Mouse (Mus musculus) liver (tissue): ENCODE data around the gene Mybpc1.
"Not testable (repeated sequence)": the region's sequence is repeated elsewhere in the genome, so short reads cannot be mapped to it uniquely, and the experiment has no call there.

Experiments used
- DNase-seq: peaks from one replicate; pipeline ENCODE4 v3.0.0-alpha.2; 2020; ENCODE audit warnings: mixed read lengths

Gene Mybpc1

GRCm38 (mm10) chr10:88547635-88548034, 57.3 kb downstream of the Mybpc1 start:
- DNase-seq = no peak

- no peak for DNase-seq
Measured at GRCm38 (mm10) chr10:88530631-88531030, 74.3 kb downstream of the Mybpc1 start.

- DNase-seq = no peak
Measured at GRCm38 (mm10) chr10:88524016-88524415, 80.9 kb downstream of the Mybpc1 start.

DNA sequence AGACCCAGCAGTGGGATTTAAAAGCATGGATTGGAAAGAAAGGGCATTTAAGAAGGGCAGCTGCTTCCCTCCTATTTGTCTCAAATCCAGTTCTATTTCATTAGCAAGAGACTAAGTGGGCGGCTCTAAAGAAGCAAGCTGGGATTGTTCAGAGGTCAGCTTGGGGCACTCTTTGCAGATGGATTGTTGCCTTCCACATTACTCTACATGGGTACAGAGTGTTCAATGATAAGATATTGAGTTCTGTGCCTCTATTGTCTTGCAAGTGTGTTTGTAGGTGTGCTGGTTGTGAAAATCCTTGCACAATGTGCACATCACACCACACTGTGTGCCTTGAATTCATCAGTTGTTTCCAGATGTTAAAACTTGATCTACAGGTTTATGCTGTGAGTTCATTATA, 81.7 kb downstream of the Mybpc1 start:
- DNase-seq = no peak

- DNase-seq = no peak
Measured at GRCm38 (mm10) chr10:88522795-88523194, 82.2 kb downstream of the Mybpc1 start.

DNA sequence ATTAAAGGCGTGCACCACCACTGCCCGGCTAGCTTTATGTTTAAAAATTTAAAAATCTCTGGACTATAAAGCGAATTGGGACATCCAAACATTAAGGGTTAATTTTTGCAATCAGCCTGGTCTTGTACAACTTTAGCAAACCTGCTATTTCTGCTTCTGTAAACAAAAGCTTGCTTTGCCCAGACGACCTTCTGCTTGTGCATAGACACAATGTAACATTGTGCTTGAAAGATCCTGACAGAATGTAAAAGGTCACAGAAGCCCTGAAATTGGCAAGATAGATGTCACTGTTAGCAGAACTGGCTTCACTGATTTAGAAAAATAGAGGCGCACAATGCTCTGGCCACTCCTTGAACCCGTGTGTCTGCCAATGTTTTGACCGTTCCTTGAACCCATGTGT, 89.9 kb downstream of the Mybpc1 start:
- DNase-seq = not testable (repeated sequence)

- DNase-seq = peak; percentile 50
Measured at GRCm38 (mm10) chr10:88514495-88514894, 90.5 kb downstream of the Mybpc1 start.

DNA sequence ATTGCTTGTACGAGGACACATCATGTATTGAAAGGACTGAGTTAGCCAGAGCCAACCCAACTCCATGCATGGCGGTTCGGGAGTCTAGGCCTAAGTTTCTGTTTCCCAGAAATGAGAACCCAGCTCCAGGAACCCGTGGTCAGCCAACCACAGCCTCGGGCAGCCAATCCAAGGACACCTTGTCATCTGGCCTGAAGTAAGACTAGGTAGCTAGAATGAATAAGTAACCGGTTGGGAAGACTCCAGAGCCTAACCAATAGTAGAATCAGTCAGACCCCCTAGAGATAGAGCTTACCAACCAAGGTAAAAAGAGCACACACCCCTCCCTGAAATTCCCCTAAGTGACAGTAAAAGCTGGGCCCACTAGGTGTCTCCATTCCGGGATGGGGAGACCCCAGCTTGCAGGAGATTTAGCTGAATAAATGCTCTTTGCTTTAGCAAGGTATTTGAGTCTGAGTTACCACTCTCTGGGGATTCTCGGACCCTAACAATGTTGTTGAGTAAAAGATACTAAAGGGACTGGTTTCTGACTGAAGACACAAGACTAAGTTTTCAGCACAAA, 91.3 kb downstream of the Mybpc1 start:
- no peak for DNase-seq

- DNase-seq = no peak
Measured at GRCm38 (mm10) chr10:88511355-88511754, 93.6 kb downstream of the Mybpc1 start.

GRCm38 (mm10) chr10:88510503-88511271, 94.3 kb downstream of the Mybpc1 start:
- no peak for DNase-seq

GRCm38 (mm10) chr10:88507691-88508143, 97.2 kb downstream of the Mybpc1 start:
- no peak for DNase-seq

DNA sequence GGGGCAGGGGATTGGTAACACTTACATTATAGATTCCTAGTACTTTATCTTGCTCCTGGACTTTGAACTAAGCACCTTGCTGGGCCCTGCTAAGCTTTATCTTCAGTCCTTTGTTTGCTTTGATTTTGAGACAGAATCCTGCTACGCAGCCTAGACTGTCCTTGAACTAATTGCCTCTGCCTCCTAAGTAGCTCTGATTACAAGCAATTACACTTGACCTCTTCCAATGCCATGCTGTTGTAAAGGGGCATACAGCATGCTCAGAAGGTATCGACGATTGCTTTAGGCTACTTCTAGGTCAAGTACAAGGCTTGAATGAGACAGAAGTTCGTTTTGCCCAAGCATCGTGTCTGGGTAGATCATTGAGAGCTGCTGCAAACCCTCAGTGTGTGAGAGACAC, 99.7 kb downstream of the Mybpc1 start:
- DNase-seq = no peak

GRCm38 (mm10) chr10:88504481-88504880, 100.5 kb downstream of the Mybpc1 start:
- DNase-seq = no peak

DNA sequence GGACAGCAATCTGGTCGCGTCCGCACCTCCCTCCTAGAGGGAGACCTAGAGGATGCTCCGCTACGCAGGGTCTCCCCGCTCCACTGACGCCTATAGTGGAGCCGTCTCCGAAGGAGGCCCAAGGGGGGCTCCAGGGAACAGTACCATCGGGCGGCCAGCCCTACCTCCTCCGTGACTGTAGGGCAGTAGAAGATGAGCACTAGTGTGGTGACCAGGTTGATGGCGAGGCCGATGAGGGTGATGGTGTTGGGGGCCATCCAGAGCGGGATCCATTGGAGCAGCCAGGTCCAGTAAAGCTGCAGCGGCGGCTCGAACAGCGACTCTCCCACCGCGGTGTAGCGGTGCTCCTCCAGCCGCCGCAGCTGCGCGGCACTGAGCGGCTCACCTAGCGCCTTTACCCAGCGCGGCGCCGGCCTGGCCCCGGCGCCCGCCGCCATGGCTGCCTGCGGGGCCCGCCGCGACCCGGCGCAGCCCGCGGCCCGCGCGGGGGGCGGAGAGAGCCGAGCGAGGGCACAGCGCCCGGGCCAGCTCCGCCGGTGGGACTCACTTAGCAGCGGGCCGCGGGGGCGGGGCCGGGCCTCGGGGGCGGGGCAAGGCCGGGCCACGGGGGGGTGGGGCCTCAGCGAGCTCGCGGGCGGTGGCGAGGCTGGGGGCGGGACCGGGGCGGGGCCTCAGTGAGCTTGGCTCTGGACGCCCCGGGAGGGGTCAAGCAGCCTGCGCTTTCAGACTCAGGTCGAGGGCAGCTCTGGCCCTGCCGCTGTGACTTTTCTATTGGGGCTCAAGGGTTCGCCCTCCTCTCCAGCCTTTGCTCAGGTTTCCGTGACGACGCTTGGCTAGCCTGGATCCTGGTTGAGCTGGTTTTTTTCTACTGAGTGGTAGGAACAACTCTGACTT, 101.3 kb downstream of the Mybpc1 start, which contains the start of gene Chpt1:
Chpt1 (minus strand) TSS at position 653 of the 894 bp plus-strand sequence.
- peak; percentile 94 for DNase-seq

DNA sequence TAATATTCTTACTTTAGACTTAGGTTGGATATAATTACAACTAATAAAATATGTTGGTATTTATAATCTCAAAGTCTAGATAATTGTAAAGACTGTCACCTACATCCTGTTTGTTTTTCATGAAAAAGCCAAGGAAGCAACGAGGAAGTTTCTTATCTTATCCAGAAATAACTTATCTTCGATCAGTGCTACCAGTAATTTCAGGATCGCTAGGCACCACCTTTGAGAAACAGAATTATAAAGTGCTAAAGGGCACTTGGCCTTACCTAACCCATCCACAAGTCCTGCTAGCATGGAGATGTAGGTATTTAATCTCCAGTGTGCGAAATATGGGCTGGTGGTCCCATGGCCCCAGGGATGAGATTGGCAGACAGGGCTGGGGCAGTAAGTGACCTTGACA, 102.0 kb downstream of the Mybpc1 start:
- no peak for DNase-seq

GRCm38 (mm10) chr10:88501886-88502765, 102.8 kb downstream of the Mybpc1 start:
- no peak for DNase-seq

DNA sequence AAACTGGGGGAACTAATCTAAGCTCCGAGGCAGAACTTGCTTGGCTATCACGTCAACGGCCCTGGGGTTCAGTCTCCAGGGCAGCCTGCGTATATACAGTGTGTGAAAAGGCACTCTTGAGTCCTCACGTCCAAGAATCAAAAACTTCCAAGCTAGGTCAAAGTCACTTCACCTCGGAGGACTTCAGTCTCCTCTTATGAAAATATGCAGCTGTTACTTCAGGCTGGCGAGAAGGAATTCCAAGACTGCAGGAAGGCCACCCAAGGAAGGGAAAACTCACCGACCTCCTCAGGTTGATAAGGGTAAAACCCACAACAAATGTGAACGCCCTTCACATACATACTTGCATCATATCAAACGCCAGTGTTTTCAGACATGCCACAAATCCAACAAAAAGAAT, 103.6 kb downstream of the Mybpc1 start:
- no peak for DNase-seq

GRCm38 (mm10) chr10:88499993-88500392, 105.0 kb downstream of the Mybpc1 start:
- DNase-seq = no peak

- DNase-seq = no peak
Measured at GRCm38 (mm10) chr10:88496864-88497564, 107.9 kb downstream of the Mybpc1 start.

- no peak for DNase-seq
Measured at GRCm38 (mm10) chr10:88494959-88495587, 109.9 kb downstream of the Mybpc1 start.

DNA sequence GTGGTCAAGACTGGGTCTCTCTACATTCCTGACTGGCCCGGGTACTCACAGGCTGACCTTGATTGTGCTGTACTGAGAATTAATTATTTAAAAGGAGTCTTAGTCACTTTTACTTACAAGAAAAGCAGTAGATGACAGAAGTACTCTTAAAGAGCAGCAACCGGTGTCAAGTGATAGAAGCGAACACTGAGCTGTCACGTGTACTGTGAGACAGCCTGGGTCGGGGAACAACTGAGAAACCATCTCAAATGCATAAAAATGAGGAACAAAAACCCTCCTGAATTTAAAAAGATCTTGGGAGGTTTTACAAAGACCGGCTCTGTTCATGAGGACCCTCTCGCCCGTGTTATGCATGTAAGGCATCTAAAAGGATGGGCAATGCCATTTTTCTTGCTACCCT, 112.3 kb downstream of the Mybpc1 start:
- DNase-seq = no peak
